Mouse (Mus musculus): ENCODE measurements around the gene Dffb. TPM values are rescaled to one million over a fixed set of nuclear protein-coding genes. Genes with fewer than 3 reads are reported as not detected.

Gene Dffb
- 27.5 TPM for polyA plus RNA-seq (2017; shearing (Covaris generic))

DNA sequence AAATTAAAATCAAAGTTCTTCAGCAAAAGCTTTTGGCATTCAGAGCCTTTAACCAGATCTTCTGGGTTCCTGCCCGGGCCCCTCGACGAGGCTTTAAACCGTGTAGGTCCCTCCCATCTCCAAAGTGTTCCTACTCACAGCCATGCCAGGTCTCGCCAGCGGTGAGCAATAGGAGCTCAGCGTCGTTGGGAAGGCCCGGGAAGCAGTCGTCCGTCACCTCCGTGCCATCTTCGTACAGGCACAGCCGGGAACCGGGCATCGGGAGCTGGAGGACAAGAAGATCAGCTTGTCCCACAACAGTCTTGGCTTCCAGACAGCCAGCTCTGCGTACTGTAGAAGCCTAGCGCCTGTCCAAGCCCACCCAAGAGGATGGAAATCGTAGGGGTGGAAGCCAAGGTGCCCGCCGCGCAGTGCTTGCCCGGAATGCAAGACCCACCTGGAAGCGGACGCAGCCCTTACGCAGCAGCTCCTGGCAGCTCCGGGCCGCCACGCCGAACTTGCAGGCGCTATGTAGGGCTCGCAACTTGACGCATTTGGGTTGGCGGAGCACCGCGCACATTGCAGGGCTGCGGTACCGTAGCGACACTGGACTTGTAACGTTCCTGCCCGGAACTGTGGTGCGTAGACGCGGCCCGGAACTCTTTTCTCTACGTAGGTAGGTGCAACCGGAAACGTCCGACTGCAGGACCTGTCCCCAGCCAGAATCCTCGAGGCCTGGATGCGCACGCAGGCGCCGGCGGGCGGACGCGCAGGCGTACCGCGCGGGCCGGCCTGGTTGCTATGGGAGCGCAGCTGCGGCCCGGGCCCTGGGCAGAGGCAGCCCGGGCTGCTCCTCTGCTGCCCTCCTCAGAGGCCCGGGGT is at the start of gene Dffb, which contains the start of gene Cep104:
Gene Dffb (minus strand): TSS at position 696 of the 861 bp plus-strand sequence.
Gene Cep104 (plus strand): TSS at position 764 of the 861 bp plus-strand sequence.

DNA sequence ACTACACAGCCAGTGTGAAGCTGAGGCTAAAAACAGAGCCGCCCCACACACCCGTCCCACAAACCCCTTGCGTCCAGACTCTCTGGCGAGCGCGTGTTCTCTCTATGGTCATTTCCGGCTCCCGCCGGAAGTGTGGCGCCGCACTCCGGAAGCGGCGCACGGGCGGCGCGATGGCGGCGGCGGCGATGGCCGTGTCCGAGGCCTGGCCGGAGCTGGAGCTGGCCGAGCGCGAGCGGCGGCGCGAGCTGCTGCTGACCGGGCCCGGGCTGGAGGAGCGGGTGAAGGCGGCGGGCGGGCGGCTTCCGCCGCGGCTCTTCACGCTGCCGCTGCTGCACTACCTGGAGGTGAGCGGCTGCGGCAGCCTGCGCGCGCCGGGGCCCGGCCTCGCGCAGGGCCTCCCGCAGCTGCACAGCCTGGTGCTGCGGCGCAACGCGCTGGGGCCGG is 36.7 kb upstream of the Dffb start, which contains the start of gene Lrrc47:
Gene Lrrc47 (plus strand): TSS at position 86 of the 444 bp plus-strand sequence.

DNA sequence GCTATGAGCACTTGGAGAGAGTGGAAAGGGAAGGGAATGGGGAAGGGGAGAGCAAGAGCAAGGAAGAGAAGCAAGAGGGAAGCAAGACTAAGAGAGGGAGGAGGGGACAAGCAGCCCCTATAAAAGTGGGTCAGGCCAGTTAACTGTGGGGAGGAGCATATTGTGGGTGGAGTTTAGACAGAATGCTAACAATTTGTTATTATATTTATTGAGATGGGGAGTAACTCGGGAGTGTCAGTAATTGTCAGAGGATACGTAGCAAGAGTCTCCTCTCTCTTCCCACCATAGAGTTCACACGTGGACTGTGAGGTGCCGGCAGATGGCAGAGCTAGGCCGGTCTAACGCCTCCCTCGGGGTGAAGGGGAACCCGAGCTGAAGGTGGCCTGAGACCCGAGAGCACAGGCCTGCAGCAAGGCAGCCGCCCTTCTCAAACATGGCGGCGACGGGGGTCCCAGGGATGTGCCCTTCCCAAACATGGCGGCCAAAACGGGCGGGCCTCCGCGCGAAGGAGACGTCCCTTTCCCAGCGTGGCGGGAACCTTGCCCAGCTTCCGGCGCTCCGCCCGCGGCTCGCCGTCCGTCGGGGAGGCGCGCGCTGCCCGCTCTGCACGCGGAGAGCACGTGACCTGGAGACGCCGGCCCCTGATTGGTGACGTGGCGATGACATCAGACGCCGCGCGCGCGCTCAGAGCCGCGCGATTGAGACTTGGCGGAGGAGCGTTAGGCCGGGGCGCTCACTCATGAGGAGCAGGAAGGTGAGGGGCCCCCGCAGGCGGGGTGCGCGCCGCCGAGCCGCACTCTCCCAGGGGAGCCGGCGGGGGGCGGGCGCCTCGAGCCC is 18.1 kb downstream of the Dffb start, which contains the start of gene A430005L14Rik:
Gene A430005L14Rik (plus strand): TSS at position 669 of the 837 bp plus-strand sequence.

Other genes starting within 250 kb of the Dffb start
- 90.4 TPM for gene A430005L14Rik, start 17.9 kb downstream of the Dffb start, polyA plus RNA-seq (2017; shearing (Covaris generic))
- 4.7 TPM for gene Cep104, start 68 bp upstream of the Dffb start, polyA plus RNA-seq (2017; shearing (Covaris generic))
- 3.0 TPM for gene Lrrc47, start 36.6 kb upstream of the Dffb start, polyA plus RNA-seq (2017; shearing (Covaris generic))
- 0.55 TPM for gene Smim1, start 51.1 kb upstream of the Dffb start, polyA plus RNA-seq (2017; shearing (Covaris generic))
- gene Ccdc27, start 67.6 kb upstream of the Dffb start, polyA plus RNA-seq (2017; shearing (Covaris generic)): not detected
- not detected for gene Trp73, start 165.1 kb upstream of the Dffb start, polyA plus RNA-seq (2017; shearing (Covaris generic))
- 40.8 TPM for gene Wrap73, start 167.2 kb upstream of the Dffb start, polyA plus RNA-seq (2017; shearing (Covaris generic))
- 18.4 TPM for gene Tprgl, start 185.5 kb upstream of the Dffb start, polyA plus RNA-seq (2017; shearing (Covaris generic))
- gene Megf6, start 195.6 kb upstream of the Dffb start, polyA plus RNA-seq (2017; shearing (Covaris generic)): 0.10 TPM

All from CD4-positive, CD25-positive, alpha-beta regulatory T cell, adult 9 weeks (primary cell).